Mouse (Mus musculus) spleen, postnatal 4 days (tissue): ENCODE results near the gene Prpf6.
A peak's percentile ranks its signal among the peaks of the same experiment; 100 is the strongest.

ENCODE experiments used
- DNase-seq, 2 experiments: peaks; one replicate each; pipeline ENCODE4 v3.0.0; 2022; ENCODE audit warnings: low spot score in 2 of 2

Prpf6 gene

DNA sequence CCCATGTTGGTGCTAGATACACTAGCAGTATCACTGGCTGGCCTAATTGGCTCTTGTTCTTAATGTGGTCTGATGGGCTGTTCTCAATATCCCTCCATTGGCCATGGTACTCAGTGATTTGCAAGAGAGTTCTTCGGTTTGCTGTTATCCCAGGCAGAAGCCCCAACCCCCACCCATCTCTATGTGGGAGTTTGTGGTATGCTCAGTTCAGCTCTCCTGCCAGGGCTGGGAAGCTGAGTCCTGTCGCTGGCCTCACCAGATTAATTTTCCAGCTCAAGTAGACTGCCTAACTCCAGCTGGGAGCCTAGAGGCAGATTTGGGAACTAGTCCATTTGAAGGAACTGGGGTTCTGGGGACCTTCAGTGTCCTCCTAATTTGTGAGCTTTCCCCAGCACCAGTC lies 65.8 kb downstream of the Prpf6 start:
- no peak for DNase-seq

DNA sequence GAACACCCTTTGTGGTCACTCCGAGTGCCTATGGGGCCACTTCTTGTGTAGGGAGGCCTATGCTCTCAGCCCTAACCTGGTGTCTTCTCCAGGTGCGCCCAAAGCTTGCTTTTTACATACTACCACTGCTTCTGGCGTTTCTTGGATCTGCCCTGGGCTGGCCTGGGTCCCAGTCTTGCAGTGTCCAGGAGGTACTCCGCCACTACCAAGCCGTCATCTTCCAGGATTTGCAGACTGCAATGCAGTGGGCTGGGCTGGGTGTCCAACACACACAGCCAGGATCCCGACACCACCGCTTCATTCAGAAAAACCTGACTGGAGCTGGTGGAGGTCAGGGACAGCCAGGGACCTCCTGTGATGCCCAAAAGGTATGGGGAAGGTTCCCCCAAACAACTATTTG lies 66.9 kb downstream of the Prpf6 start:
- no peak for DNase-seq

DNA sequence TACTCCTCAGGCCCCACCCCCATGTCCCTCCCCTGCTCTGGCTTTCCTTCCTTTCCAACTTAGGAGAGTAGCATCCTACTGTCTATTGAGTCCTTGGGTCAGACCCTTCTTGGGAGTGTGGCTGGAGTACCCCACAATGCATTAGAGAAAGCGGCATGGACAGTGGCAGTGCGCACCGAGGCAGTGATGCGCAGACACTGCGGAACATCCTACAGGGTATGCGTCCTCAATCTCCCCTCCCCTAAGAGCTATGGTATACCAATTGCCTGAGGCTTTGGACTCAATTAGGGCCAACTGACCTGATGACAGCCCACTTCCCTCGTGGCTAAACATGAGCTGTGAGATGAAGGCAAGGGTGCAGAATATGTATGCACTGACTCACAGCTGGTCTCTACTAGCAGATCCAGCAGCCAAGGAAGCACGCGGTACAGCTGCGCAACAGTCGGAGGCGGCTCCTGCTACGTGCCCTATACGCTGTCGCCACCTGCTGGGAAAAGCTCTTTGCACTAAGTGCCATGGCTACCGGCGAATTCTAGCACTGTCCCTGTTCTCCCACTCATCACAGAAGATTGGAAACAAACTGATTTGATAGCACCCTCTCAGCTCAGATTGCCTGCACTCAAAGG lies 67.4 kb downstream of the Prpf6 start:
- peak; percentile 42 to 70 for DNase-seq

DNA sequence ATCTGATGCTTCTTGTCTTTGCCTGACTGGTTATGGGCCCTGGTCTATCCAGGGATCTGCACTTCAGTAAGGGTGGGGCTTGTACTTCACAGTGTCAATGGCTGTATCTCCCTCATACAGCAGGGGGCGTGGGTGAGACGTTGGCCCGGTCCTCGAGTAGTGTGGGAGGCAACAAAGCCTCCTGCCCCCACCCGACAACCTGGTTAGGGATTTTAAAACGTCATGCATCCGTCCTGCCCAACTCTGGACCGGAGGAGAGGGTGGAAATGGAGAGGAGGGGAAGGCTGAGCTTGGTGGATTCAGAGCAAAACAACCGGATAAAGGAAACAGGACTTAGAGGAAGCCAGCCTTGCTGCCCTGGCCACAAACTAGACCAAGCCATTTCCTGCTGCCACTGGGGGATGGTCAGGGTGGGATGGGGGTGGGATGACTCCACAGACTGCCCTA lies 68.0 kb downstream of the Prpf6 start:
- DNase-seq = peak; percentile 75 to 85

DNA sequence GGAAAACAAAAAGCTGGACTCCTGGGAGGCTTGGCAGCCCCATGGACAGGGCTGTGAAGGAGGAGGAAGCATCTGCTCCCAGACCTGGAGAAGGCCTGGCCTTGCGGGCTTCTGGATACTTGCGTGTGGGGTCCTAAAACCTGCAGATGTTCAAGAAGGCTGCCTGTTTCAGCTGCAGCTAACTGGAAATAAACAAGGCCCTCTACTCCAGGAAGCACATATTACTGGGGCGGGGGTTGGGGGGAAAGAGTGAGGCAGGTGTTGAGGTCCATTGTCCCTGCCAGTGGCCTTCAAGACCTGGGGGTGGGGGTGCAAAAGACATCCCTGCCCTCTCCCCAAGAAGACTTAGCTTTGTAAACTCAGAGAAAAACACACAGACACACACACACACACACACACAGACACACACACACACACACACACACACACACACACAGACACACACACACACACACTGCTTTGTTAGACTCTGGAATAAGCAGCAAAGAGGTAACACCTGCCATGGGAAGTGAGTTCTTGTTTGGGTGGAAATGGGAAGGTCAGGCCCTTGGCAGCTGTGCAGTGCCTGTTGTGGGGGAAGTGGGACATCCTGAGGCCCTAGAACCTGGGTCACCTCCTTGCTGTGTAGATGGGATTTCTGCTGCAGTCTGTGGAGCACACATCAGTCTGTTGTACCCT lies 71.1 kb downstream of the Prpf6 start:
- no peak for DNase-seq

DNA sequence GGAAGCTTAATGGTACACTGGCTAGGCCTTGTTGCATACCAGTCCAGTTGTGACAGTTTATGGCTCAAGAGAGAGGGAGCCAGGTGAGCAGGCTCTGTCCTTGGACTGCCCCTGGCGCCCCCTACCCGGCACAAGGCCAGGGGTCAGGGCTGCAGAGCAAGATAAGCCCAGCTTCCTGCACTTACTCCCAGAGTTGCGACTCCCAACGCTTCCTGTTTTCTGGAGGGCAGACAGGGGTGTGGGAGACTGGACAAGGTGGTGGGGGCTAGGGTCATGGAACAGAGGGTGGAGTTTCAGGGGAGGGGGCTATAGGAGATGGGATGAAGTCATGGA lies 71.6 kb downstream of the Prpf6 start:
- no peak for DNase-seq

DNA sequence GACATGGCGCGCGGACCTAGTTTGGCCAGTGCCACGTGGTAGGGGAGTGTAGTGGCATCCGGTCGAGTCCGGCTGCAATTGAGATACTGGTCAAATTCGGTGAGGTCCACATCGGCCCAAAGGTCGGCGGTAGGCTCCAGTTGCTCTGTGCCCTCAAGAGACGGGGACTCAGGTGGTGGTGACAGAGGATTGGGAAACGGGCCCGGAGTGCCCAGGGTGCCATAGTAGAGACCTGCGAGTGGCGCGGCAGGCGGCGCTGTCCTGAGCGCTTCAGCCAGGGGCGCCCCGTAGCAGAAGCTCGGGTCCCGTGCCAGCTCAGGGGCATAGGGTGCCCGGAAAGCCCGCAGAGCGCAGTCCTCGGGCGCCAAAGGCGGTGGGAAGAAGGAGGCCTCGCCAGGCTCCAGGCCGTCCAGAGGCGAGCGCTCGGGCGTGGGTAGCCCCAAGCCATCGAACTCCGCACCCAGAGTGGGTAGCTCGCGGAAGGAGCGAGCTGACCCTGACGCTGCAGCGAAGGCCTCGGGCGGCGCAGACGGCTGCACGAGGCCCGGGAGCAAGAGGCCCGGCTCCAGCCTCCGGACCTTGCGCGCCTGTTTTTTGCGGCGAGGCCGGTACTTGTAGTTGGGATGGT lies 78.7 kb downstream of the Prpf6 start:
- DNase-seq = no peak

DNA sequence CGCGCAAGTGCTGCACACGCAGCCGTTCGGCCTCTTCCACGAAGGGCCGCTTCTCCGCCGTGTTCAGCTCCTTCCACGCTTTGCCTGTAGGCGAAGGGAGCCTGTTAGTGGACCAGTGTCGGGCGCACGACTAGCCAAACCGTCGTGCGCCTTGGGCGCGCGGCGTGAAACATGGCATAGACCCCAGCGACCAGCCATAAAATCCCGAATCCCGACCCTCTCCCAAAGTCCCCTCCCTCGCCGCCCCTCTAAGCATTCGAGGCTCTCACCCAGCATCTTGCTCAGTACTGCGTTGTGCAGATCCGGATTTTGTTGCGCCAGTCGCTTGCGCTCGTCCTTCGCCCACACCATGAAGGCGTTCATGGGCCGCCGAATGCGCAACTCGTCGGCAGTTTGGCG lies 79.2 kb downstream of the Prpf6 start:
- no peak for DNase-seq

DNA sequence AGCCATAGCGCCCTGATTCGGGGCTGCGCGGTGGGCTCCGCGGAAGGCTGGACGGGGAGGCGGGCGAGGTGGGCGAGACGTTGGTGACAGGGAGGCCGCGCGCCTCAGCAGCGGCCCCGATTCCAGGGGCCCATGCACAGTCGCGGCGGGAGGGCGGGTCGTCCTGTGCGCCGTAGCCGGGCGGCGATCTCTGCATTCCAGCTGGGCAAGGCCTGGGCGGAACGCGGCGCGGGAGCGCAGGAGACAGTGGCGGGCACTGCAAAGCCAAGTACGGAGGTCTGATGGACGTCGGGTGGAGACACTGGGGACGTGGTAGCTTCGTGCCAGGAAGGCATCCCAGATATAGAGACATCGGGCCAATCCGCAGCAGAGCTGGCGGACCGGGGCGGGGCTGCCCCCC lies 79.7 kb downstream of the Prpf6 start, which contains the start of gene Sox18:
TSS of gene Sox18 (minus strand) at position 315 of the 400 bp plus-strand sequence.
- DNase-seq = no peak

DNA sequence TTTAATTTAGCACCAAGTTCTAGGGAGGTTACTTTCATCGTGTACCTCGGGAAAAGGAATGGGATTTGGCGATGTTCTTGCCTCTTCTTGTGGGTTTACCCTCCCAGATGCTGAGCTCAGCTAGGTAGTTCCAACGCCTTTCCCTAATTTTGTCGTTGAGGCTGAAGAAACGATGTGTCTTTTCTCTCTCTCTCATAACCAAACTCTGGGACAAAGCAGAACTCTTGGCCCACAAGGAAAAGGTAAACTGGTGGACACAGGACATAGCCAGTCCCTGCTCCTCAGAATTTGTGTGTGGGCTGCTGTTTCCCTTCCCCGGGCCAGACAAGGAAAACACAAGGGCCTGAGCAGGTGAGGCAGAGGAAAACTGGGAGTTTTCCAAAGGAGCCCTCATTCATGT lies 80.3 kb downstream of the Prpf6 start:
- DNase-seq = no peak

DNA sequence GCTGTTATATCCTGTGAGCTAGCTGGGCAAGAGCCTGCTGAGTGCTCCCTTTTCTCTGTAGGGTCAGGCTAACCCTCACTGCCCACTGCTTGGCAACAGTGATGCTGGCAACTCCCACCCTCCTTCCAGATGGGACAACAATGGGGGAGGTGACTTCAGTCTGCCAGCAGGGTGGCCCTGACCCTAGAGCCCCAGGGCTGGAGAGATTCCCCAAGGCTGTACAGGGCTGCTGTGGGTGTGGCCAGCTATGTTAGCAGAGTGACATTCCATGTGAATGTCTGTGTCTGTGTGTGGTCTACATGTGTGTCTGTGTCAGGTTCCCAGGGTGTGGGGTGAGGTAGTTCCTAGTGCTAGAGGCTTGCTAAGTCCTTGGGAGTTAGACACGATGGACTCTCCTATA lies 81.8 kb downstream of the Prpf6 start:
- no peak for DNase-seq

DNA sequence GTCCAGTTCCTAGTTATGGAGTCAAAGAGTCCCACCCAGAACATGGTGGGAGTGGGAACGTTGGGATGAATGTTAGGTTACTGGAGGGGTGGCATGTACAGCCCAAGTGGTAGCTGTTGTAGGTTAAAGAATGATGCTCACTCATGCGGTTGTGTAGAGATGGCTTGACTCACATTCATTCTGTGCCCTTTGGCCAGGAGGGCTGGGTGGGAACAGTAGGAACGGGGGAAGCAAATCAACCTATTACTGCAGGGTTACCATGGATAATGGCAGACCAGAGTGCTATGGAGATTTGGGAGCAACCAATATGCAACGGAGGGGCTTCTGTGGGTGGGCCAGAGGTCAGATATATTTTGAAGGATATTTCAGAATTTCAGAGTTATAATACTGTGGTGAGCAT lies 83.3 kb downstream of the Prpf6 start:
- DNase-seq = no peak

DNA sequence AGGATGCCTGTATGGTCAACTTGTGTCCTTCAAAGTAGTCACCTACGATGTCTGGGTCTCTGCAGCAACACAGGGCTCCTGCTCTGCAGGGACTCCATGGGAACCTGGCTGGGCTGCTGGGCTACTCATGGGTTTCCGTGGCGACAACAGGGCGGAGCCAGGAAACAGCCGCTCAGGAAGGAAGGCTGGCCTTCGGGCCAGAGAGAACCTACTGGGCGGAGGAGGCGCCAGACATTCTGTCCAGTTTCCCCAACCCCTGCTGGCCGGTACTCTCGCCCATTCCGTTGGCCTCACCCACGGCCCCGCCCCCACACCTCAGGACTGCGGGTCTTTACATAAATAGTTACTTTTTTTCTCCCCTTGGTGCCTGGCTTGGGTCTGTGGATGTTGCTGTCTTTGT lies 83.8 kb downstream of the Prpf6 start:
- no peak for DNase-seq

DNA sequence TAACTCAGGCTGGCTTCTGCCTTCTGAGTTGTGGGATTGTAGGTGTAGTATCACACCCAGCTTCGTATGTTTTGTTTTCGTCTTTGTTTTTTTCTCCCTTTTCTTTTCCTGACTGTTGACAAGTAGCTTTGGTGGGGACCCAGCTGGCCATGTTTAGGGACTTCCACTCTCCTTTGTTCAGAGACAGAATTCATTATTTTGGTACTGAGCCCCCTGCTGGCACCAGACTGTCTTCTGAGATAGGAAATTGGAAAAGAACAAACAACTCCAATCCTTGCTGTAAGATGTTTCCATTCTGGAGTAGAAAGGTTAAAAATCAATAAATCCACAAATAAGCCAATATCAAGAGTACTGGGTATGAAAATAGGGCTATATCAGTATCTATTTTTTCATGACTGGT lies 84.8 kb downstream of the Prpf6 start:
- no peak for DNase-seq

DNA sequence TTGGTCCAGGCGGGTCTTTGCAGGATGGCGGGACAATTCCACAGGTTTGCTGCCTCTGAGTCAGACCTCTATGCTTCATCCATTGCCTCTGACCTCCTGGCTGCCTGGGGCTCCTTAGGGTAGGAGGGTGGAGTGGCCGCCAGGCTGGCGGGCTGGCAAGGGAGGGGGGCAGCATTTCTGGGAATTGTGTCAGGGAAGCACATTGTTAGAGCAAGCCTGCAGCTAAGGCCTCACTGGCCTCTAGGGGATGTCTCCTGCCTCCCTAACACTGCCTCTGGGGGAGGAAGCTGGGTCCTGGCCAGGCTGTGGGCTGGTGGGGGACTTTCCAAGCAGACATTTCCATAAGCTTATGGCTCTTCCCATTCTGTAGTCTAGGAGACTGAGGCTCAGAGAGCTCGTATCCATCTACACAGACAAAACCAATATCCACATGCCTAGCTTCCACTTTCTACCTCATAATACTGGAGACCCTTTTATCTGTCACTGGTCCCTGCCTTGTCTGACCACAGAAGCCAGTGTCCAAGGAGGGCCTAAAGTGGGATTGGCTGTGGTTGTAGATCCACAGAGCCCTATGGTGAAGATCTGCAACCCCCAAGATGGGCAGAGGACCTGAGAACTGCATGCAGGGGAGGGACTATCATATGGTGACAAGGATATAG lies 85.6 kb downstream of the Prpf6 start:
- DNase-seq = no peak

DNA sequence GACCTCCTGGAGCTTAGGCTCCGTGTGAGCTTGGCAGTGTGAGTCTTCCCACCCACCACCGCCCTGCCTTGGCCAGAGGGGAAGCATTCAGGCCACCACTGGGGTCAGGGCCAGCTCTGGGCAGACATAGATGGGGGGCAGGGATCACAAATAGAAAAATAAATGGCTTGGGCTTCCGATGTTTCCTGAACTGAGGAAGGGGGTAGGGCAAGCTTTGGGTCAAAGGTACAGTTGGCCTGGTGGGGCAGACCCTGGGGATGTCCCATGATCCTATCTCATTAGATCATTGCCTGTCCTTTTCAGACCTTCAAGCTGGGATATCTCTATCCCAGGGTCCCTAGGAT lies 86.1 kb downstream of the Prpf6 start:
- DNase-seq = no peak

DNA sequence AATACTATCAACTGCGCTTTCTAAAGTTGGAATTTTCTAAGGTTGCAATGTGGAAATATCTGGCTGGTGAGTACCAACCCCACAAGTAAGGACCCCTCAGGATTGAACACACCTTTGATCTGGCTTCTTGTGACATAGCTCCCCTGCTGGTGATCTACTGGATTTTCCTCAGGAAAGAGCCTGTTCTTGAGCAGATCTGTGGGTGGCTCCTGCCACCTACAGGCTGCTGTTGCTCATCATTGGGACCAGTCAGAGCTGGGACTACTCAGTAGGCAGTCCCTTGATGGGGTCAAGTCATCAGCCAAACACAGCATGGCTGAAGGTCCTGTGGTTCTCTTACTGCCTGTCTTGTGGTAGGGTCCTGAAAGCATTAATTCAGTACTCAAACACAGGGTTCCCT lies 87.1 kb downstream of the Prpf6 start:
- peak in 1 of 2 experiments; percentile 63 for DNase-seq

DNA sequence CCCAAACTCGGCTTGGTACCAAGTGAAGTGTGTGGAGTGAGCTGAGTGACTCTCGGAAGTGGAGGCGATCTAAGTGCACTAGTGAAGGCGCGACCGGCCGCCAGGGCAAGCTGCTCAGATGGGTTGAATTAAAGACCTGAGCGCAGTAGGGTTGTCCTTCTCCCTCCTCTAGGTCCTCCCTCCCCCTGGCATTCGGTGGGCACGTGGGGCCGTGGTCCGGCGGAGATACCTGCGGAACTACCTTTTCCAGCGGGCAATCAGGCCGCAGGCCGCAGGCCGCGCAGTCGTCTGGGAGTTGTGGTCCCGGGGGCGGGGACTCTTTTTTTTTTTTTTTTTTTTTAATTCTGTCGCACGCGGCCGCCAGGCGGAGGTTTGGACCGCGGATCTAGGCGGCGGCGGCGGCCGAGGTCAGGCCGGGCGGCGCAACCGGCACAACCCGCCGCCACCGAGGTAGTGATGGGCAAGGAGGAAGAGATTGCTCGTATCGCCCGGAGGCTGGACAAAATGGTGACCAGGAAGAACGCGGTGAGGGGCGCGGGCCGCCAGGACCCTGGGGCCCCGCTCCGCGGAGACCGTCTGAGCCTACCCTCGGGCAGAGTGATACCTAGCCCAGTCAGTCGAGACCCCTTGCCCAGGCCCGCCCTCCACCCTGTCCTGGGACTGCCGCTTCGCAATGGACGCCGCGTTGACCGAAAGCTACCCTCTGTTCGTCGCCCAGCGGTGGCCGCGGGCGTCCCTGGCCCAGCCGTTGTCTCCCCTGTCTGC lies 88.5 kb downstream of the Prpf6 start, which contains the start of gene Tcea2:
TSS of gene Tcea2 (plus strand) at position 360 of the 765 bp plus-strand sequence.
- DNase-seq = peak; percentile 64 to 82

DNA sequence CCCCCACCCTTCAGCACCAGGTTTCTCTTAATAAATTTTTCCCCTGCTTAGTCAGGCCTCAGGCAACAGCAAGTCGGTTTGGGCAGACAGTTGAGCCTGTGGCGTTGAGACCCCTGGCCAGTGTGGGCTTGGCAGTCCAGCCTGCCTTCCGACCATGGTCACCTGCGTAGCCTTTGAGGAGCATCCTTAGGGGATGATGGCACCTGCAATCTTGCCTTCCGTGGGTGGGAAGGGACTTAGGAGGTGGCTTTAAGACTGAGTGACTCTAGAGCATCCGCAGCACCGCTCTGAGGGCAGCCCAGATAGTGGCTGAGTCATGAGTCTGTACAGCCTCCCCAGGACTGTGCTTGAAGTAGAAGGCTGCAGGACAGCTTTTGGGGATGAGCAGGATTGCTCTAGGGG lies 89.0 kb downstream of the Prpf6 start:
- DNase-seq = peak in 1 of 2 experiments; percentile 67

DNA sequence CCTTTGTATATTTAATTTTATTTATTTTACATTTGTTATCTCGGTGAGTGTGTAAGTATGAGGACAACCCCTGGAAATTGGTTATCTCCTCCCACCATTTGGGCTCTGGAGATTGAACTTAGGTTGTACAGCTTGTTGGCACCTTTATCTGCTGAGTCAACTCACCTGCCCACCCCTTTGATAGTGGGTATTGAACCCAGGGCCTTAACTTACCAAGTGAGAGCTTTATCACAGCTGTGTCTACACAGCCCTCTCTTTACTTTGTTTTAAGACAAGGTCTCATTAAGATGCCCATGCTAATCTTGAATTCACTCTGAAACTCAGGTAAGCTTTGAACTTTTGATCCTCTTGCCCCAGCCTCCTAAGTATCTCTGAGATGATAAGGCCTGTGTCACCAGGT lies 90.3 kb downstream of the Prpf6 start:
- no peak for DNase-seq

DNA sequence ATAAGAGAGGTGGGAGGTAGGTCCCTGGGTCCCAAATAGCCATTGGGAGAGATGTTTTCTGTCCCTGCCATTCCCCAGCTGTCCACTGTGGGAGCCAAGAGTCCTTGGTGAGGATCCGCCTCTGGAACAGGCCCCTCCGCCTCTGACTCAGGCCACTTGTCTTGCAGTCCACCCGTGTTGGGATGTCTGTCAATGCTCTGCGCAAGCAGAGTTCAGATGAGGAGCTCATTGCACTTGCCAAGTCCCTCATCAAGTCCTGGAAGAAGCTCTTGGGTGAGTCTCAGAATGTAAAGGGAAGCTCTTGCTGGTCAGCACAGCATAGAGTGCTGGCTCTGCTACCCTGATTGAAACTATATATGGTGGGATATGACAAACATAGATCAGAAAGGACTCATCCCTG lies 91.7 kb downstream of the Prpf6 start:
- no peak for DNase-seq

DNA sequence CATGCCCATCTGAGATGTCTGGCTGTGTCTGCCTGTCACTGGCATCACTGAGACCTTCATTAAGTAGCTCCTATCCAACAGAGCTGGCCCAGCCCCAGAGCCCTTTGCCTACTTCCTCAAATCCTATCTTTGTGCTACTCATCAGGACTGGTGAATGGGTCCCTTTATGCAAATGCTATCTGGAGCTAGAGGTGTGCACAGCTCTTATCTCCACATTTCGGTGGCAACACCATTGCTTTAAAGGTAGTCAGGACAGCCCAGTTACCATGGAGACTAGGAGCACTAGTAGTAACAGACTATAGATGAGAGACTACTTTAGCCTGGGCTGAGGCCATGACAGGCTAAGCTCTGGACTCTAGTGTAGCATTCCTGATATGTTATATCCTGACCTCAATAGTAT lies 93.0 kb downstream of the Prpf6 start:
- DNase-seq = no peak
